Mouse (Mus musculus) MEL (cell line): ENCODE measurements around the gene Mrvi1.

ENCODE experiments used
- CTCF ChIP-seq, 3 experiments: IDR thresholded peaks in 2 of 3; conservative IDR thresholded peaks in 1 of 3; 2 replicates each; pipeline ENCODE4 v1.5.1; 2011 to 2012; ENCODE audit warnings: low read length in 3 of 3, low read depth in 2 of 3, mild to moderate bottlenecking in 2 of 3, improper control_type of control experiment in 1 of 3, inconsistent platforms in 1 of 3, mixed read lengths in 1 of 3, moderate library complexity in 1 of 3; ENCODE audit not compliant: control insufficient read depth in 1 of 3, insufficient read depth in 1 of 3, poor library complexity in 1 of 3, severe bottlenecking in 1 of 3
- E2F4 ChIP-seq: IDR thresholded peaks from 2 replicates; pipeline ENCODE4 v1.6.1; 2011; ENCODE audit warnings: low read depth, low read length, improper control_type of control experiment, borderline replicate concordance
- GATA1 ChIP-seq: IDR thresholded peaks from 2 replicates; pipeline ENCODE4 v1.6.1; 2011; ENCODE audit warnings: low read depth, low read length, improper control_type of control experiment
- MYB ChIP-seq: IDR thresholded peaks from 2 replicates; pipeline ENCODE4 v1.6.1; 2011; ENCODE audit warnings: mild to moderate bottlenecking, low read depth, low read length, improper control_type of control experiment
- POLR2A ChIP-seq, 2 experiments: IDR thresholded peaks; 2 replicates each; pipeline ENCODE4 v1.6.1; 2011 to 2012; ENCODE audit warnings: low read length in 2 of 2, mild to moderate bottlenecking in 2 of 2, control low read depth in 1 of 2, improper control_type of control experiment in 1 of 2, low read depth in 1 of 2, moderate library complexity in 1 of 2; ENCODE audit not compliant: control insufficient read depth in 1 of 2, insufficient read depth in 1 of 2, poor library complexity in 1 of 2
- TAL1 ChIP-seq: IDR thresholded peaks from 2 replicates; pipeline ENCODE4 v1.6.1; 2012; ENCODE audit warnings: mild to moderate bottlenecking, inconsistent platforms, low read length, moderate library complexity, mixed read lengths
- USF2 ChIP-seq, 2 experiments: IDR thresholded peaks; 2 replicates each; pipeline ENCODE4 v1.6.1; 2011 to 2012; ENCODE audit warnings: improper control_type of control experiment in 2 of 2, low read length in 2 of 2, borderline replicate concordance in 1 of 2, inconsistent platforms in 1 of 2, low read depth in 1 of 2, mild to moderate bottlenecking in 1 of 2; ENCODE audit not compliant: insufficient read depth in 1 of 2

DNA sequence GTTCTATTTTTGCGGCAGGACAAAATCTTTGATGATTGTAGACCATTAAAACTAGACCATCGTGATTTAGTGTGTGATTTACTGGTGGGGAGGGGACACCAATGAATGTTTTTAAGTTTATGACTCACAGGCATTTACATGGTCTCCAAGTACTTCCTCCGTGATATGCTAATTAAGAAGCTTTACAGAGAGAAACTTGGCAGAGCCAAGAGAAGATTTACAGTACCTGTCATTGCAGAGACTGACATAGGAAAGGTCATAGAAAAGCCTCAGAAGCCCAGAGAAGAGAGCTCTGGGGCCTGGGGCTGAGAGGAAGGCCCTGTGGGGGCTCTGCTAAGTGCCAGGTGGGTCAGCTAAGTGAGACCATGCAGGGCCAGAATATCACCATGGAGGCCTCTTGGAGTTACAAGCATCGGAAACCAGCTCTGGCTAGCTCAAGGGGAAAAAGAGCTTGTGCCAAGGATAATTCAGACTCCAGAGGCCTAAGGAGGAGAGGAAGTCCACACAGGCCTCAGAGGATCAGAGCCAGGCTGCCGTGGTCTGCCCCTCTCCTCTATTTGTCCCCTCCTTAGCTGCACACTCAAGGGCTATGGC, 7.1 kb upstream of the Mrvi1 start:
- TF ChIP-seq TAL1 (no peak), MYB (no peak), E2F4 (no peak), GATA1 (no peak), CTCF (IDR thresholded peaks at IDR 0.05 in 2 of 3, conservative IDR thresholded peaks at IDR 0.05 in 1 of 3; ENCODE audit: control insufficient read depth in 1 of 3, insufficient read depth in 1 of 3, low read depth in 2 of 3, low read length in 3 of 3, poor library complexity in 1 of 3, severe bottlenecking in 1 of 3) (no peak), USF2 (IDR thresholded peaks at IDR 0.05; ENCODE audit: borderline replicate concordance in 1 of 2, insufficient read depth in 1 of 2, low read depth in 1 of 2, low read length in 2 of 2) (no peak), POLR2A (IDR thresholded peaks at IDR 0.05; ENCODE audit: control insufficient read depth in 1 of 2, insufficient read depth in 1 of 2, low read depth in 1 of 2, low read length in 2 of 2, poor library complexity in 1 of 2) (no peak)
